Mouse (Mus musculus) small intestine, adult 2 months (tissue): Measurements from ENCODE around the gene Vti1a.

Source experiments
- CTCF ChIP-seq: fragments of 200-500 bp; IDR thresholded peaks from 2 replicates; pipeline ENCODE4 v1.5.1; 2012; ENCODE audit warnings: low read depth, mild to moderate bottlenecking, control low read depth, inconsistent platforms, low read length, moderate library complexity, mixed read lengths; ENCODE audit not compliant: insufficient replicate concordance, insufficient read length; ENCODE audit errors: extremely low read depth
- POLR2A ChIP-seq: fragments of 200-500 bp; IDR thresholded peaks from 2 replicates; pipeline ENCODE4 v1.6.1; 2012; ENCODE audit warnings: low read depth, mild to moderate bottlenecking, control low read depth, inconsistent platforms, low read length, moderate library complexity

- TF ChIP-seq CTCF (no peak), POLR2A (no peak)
Measured at GRCm38 (mm10) chr19:55311874-55312273, 4.2 kb upstream of the Vti1a start.
